Mouse (Mus musculus) embryonic stem cell, embryonic (primary cell): ENCODE measurements around the gene Itpk1.

Source experiments
- CTCF ChIA-PET, 4 experiments: fragments of 300-600 bp in 2 of 4; fragments of 350-600 bp in 2 of 4; sonication (Branson Sonifier 250); formaldehyde crosslinking; loops; one replicate each; lab custom pipeline; 2022; ENCODE audit warnings: inconsistent platforms in 2 of 4; lab: Charles Lee
- POLR2A ChIA-PET, 4 experiments: fragments of 300-600 bp in 2 of 4; fragments of 350-600 bp in 2 of 4; sonication (Branson Sonifier 250); formaldehyde crosslinking; loops; one replicate each; lab custom pipeline; 2022; ENCODE audit warnings: antibody characterized with exemption in 4 of 4, inconsistent platforms in 1 of 4; lab: Charles Lee

Itpk1 gene

GRCm38 (mm10) chr12:102622302-102622842 lies 82.4 kb downstream of the Itpk1 start:
- POLR2A ChIA-PET: interaction anchor here in 2 of 4 experiments (0.9 to 4.3 kb wide), 22 partner anchors 10 to 108 kb away, joined by 3 to 23 read pairs (median 4); no protein-coding TSS in a partner anchor
- CTCF ChIA-PET: interaction anchor here in 1 of 4 experiments (0.8 to 1.6 kb wide), 5 partner anchors 9 to 105 kb away, joined by 3 to 5 read pairs (median 4); no protein-coding TSS in a partner anchor

- CTCF ChIA-PET: interaction anchor here in 3 of 4 experiments (0.7 to 1.6 kb wide), 7 partner anchors 9 to 115 kb away, joined by 3 to 5 read pairs (median 4); no protein-coding TSS in a partner anchor
- POLR2A ChIA-PET: interaction anchor here in 2 of 4 experiments (0.7 to 4.3 kb wide), 17 partner anchors 9 to 109 kb away, joined by 3 to 23 read pairs (median 4); no protein-coding TSS in a partner anchor
Observed at GRCm38 (mm10) chr12:102621811-102622210, 82.9 kb downstream of the Itpk1 start.

GRCm38 (mm10) chr12:102621205-102621604 lies 83.5 kb downstream of the Itpk1 start:
- ChIA-PET POLR2A (interaction anchor here in 2 of 4 experiments (0.7 to 4.3 kb wide), 13 partner anchors 9 to 96 kb away, joined by 3 to 23 read pairs (median 5); no protein-coding TSS in a partner anchor), CTCF (interaction anchor here in 3 of 4 experiments (0.7 to 1.5 kb wide), 5 partner anchors 10 to 115 kb away, joined by 3 to 5 read pairs (median 4); no protein-coding TSS in a partner anchor)

- CTCF ChIA-PET: interaction anchor here in 2 of 4 experiments (0.5 to 2.1 kb wide), 2 partner anchors 13 to 84 kb away, joined by 8 to 9 read pairs; no protein-coding TSS in a partner anchor
- POLR2A ChIA-PET: interaction anchor here in 2 of 4 experiments (0.6 to 4.3 kb wide), 6 partner anchors 7 to 55 kb away, joined by 3 to 23 read pairs (median 4); no protein-coding TSS in a partner anchor
Observed at GRCm38 (mm10) chr12:102619908-102620307, 84.8 kb downstream of the Itpk1 start.

GRCm38 (mm10) chr12:102618085-102618484 lies 86.6 kb downstream of the Itpk1 start:
- ChIA-PET POLR2A (interaction anchor here in 3 of 4 experiments (0.5 to 1.6 kb wide), 13 partner anchors 9 to 108 kb away, joined by 3 to 6 read pairs (median 3); no protein-coding TSS in a partner anchor), CTCF (interaction anchor here (0.6 to 2.1 kb wide), 9 partner anchors 9 to 1890 kb away, joined by 3 to 8 read pairs (median 4); partner anchors contain the start of gene Golga5 (in 1 of the 4))

- ChIA-PET CTCF (no interaction called here), POLR2A (interaction anchor here in 2 of 4 experiments (0.6 to 1.5 kb wide), 3 partner anchors 9 to 148 kb away, joined by 3 to 4 read pairs (median 3); partner anchors contain the start of gene Golga5 (in 1 of the 2))
Observed at GRCm38 (mm10) chr12:102616843-102617519, 87.7 kb downstream of the Itpk1 start.

GRCm38 (mm10) chr12:102616201-102616600 lies 88.5 kb downstream of the Itpk1 start:
- CTCF ChIA-PET: no interaction called here
- POLR2A ChIA-PET: interaction anchor here in 3 of 4 experiments (0.6 to 1.1 kb wide), 3 partner anchors 8 to 147 kb away, joined by 3 to 4 read pairs (median 3); partner anchors contain the start of gene Golga5 (in 1 of the 3)

GRCm38 (mm10) chr12:102613411-102613810 lies 91.3 kb downstream of the Itpk1 start:
- POLR2A ChIA-PET: interaction anchor here in 1 of 4 experiments (1.1 to 4.3 kb wide), 5 partner anchors 8 to 48 kb away, joined by 3 to 23 read pairs (median 9); no protein-coding TSS in a partner anchor

GRCm38 (mm10) chr12:102612431-102612830 lies 92.3 kb downstream of the Itpk1 start:
- ChIA-PET CTCF (interaction anchor here in 1 of 4 experiments (1.3 kb wide), 1 partner anchor 16 kb away, joined by 3 read pairs; no protein-coding TSS in a partner anchor), POLR2A (interaction anchor here in 2 of 4 experiments (0.6 to 4.3 kb wide), 10 partner anchors 9 to 143 kb away, joined by 3 to 23 read pairs (median 4); no protein-coding TSS in a partner anchor)

More at GRCm38 (mm10) chr12:102613411-102613810, 91.3 kb downstream of the Itpk1 start:
- CTCF ChIA-PET: interaction anchor here in 1 of 4 experiments (1.3 kb wide), 1 partner anchor 17 kb away, joined by 3 read pairs; no protein-coding TSS in a partner anchor

- POLR2A ChIA-PET: interaction anchor here in 1 of 4 experiments (1.1 to 4.3 kb wide), 5 partner anchors 9 to 103 kb away, joined by 3 to 23 read pairs (median 4); no protein-coding TSS in a partner anchor
- CTCF ChIA-PET: interaction anchor here (0.5 to 1.4 kb wide), 7 partner anchors 24 to 1479 kb away, joined by 3 to 20 read pairs (median 3); partner anchors contain the start of gene Itpk1 (in 1 of the 4)
Observed at GRCm38 (mm10) chr12:102610927-102611326, 93.8 kb downstream of the Itpk1 start.

GRCm38 (mm10) chr12:102607808-102608517 lies 96.8 kb downstream of the Itpk1 start:
- CTCF ChIA-PET: interaction anchor here in 1 of 4 experiments (0.6 to 1.2 kb wide), 3 partner anchors 13 to 112 kb away, joined by 3 to 4 read pairs (median 3); no protein-coding TSS in a partner anchor
- POLR2A ChIA-PET: interaction anchor here in 2 of 4 experiments (0.5 to 2.4 kb wide), 11 partner anchors 8 to 101 kb away, joined by 3 to 6 read pairs (median 3); no protein-coding TSS in a partner anchor

- POLR2A ChIA-PET: interaction anchor here in 3 of 4 experiments (0.6 to 1.5 kb wide), 5 partner anchors 9 to 102 kb away, joined by 3 to 4 read pairs (median 4); no protein-coding TSS in a partner anchor
- CTCF ChIA-PET: interaction anchor here in 2 of 4 experiments (0.8 to 1.0 kb wide), 3 partner anchors 13 to 113 kb away, joined by 3 to 4 read pairs (median 3); no protein-coding TSS in a partner anchor
Observed at GRCm38 (mm10) chr12:102607066-102607465, 97.7 kb downstream of the Itpk1 start.

- ChIA-PET CTCF (interaction anchor here in 2 of 4 experiments (1.0 to 1.2 kb wide), 2 partner anchors 9 to 27 kb away, joined by 3 read pairs; no protein-coding TSS in a partner anchor), POLR2A (interaction anchor here in 1 of 4 experiments (1.0 to 1.2 kb wide), 3 partner anchors 17 to 74 kb away, joined by 3 to 4 read pairs (median 3); no protein-coding TSS in a partner anchor)
Observed at GRCm38 (mm10) chr12:102605607-102606006, 99.1 kb downstream of the Itpk1 start.

GRCm38 (mm10) chr12:102602255-102603041 lies 102.3 kb downstream of the Itpk1 start:
- POLR2A ChIA-PET: interaction anchor here in 2 of 4 experiments (1.1 to 4.3 kb wide), 4 partner anchors 9 to 52 kb away, joined by 3 to 18 read pairs (median 4); no protein-coding TSS in a partner anchor
- CTCF ChIA-PET: interaction anchor here in 3 of 4 experiments (0.6 to 1.0 kb wide), 4 partner anchors 23 to 106 kb away, joined by 3 to 5 read pairs (median 3); no protein-coding TSS in a partner anchor

- POLR2A ChIA-PET: interaction anchor here in 2 of 4 experiments (0.9 to 4.3 kb wide), 6 partner anchors 8 to 21 kb away, joined by 3 to 18 read pairs (median 4); no protein-coding TSS in a partner anchor
- CTCF ChIA-PET: interaction anchor here (0.7 to 1.3 kb wide), 8 partner anchors 17 to 112 kb away, joined by 3 to 5 read pairs (median 3); no protein-coding TSS in a partner anchor
Observed at GRCm38 (mm10) chr12:102601847-102602246, 102.9 kb downstream of the Itpk1 start.
